ENCODE assay signal across 21 mouse cellular contexts in the genomic region with DNA sequence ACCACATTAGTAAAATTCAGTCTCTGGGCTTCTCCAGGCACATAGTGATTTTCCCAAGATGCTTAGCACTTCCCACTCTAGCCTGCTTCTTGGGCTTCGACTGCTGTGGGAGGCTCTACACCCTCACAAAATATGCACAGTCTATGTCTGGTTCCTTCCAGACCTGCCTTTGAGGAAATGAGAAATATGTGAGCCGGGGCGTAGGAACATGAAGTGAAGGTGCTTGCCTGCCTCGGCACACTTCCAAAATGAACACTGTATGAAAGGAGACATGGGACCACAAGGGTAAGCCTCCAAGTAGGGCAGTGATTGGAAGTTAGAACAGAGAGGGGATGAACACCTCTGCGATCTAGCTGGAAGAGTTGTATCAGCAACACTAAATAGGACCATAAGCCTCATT. TPM values are rescaled to one million over a fixed set of nuclear protein-coding genes. Genes with fewer than 3 reads are reported as not detected.
DNase-seq lines count a peak whose midpoint lies in the region; ATAC-seq lines count a peak whose summit lies in the region.
"Had no signal": no experiment of that assay in that cellular context is flagged by ENCODE, and none has a peak within 500 bp of the region (broad histone marks: within the 10 kb centered on the region; RNA-seq: fewer than 3 reads in every experiment).

No protein-coding gene starts in this region.

- DNase-seq in brain, adult 2 months (ENCODE audit: low read depth, low spot score), result peak; percentile 88
- peak; percentile 33 to 36 for DNase-seq in frontal cortex, postnatal 14 days (ENCODE audit: low spot score in 2 of 2)
- DNase-seq in layer of hippocampus, postnatal 25 days (ENCODE audit: extremely low spot score in 1 of 2, low spot score in 1 of 2), result peak; percentile 10 to 24
- peak; percentile 75 to 77 for DNase-seq in left cerebral cortex, postnatal 36 days (ENCODE audit: low spot score in 2 of 2)
- DNase-seq in spleen, postnatal 10 days (ENCODE audit: low spot score in 2 of 2), result no peak
- no peak for DNase-seq in kidney, adult 18-20 months
- DNase-seq in heart, postnatal 36 days, result no peak
- DNase-seq: B cell, adult 2 months; cerebellum, adult 9-11 months; embryo, embryonic 11 days; gastrocnemius, postnatal 36 days; heart, postnatal 4 days; kidney, adult 2 months; kidney, postnatal 36 days; lung, postnatal 10 days had no signal

- WGBS in hindbrain, embryonic 12.5 days, result 97% methylated on average over 5 of the region's 5 CpGs

- ATAC-seq in hindbrain, embryonic 12.5 days (ENCODE audit: low FRiP score), result no peak
- ATAC-seq: midbrain, embryonic 15.5 days had no signal

- no peaks in the 10 kb centered on the region for H3K27me3 ChIP-seq in hindbrain, embryonic 12.5 days
- H3K27me3 ChIP-seq: embryonic facial prominence, embryonic 15.5 days; heart, embryonic 12.5 days; midbrain, embryonic 15.5 days had no signal

- H3K4me2 ChIP-seq in hindbrain, embryonic 12.5 days (replicated peaks), result no peak overlapping the region
- H3K4me2 ChIP-seq: embryonic facial prominence, embryonic 15.5 days; heart, embryonic 12.5 days; midbrain, embryonic 15.5 days had no signal

- no peak overlapping the region for H3K4me3 ChIP-seq in hindbrain, embryonic 12.5 days
- H3K4me3 ChIP-seq: embryonic facial prominence, embryonic 15.5 days; forebrain, embryonic 10.5 days; heart, embryonic 12.5 days; megakaryocyte, embryonic 14.5 days; midbrain, embryonic 15.5 days had no signal

- no peak overlapping the region for H3K27ac ChIP-seq in hindbrain, embryonic 12.5 days
- H3K27ac ChIP-seq: embryonic facial prominence, embryonic 15.5 days; forebrain, embryonic 10.5 days; midbrain, embryonic 15.5 days had no signal

- no peaks in the 10 kb centered on the region for H3K36me3 ChIP-seq in hindbrain, embryonic 12.5 days
- H3K36me3 ChIP-seq: embryonic facial prominence, embryonic 15.5 days; forebrain, embryonic 10.5 days; heart, embryonic 12.5 days; midbrain, embryonic 15.5 days had no signal

- intact Hi-C loops in left cerebral cortex, postnatal 36 days (cut with DNase I), result no loop called here
- intact Hi-C loops in heart, postnatal 36 days (cut with DNase I), result no loop called here

- no peaks in the 10 kb centered on the region for H3K4me1 ChIP-seq in hindbrain, embryonic 12.5 days
- H3K4me1 ChIP-seq: embryonic facial prominence, embryonic 15.5 days; forebrain, embryonic 10.5 days; megakaryocyte, embryonic 14.5 days; midbrain, embryonic 15.5 days had no signal

- no peaks in the 10 kb centered on the region for H3K9me3 ChIP-seq in hindbrain, embryonic 12.5 days (replicated peaks)
- H3K9me3 ChIP-seq: embryonic facial prominence, embryonic 15.5 days; midbrain, embryonic 15.5 days had no signal

- no peak overlapping the region for H3K9ac ChIP-seq in hindbrain, embryonic 12.5 days
- H3K9ac ChIP-seq: embryonic facial prominence, embryonic 15.5 days; heart, embryonic 12.5 days; midbrain, embryonic 15.5 days had no signal

RNA-seq across cellular contexts. Expression of a gene that starts 54.5 kb away (rescaled TPM):
- 10 to 100 TPM; 81.1 to 86.7 TPM for total RNA-seq in layer of hippocampus, postnatal 25 days (2021)
- 10 to 100 TPM; 78.4 to 87.8 TPM for total RNA-seq in left cerebral cortex, postnatal 36 days (2021)
- 1.2 and 3.2 TPM in 2 replicates for polyA plus RNA-seq in hindbrain, embryonic 12.5 days (2016; fragmentation: Nextera tagmentation; extraction: Ambion mirVana)
- 100 to 1,000 TPM; 106 to 108 TPM for total RNA-seq in heart, postnatal 36 days (2021)

Comparison
In these comparisons a context has a peak if more than half of its experiments do, and no peak if none do; other contexts are left out.
1. DNase-seq: peak in brain, adult 2 months (single experiment), frontal cortex, postnatal 14 days (2 of 2), layer of hippocampus, postnatal 25 days (2 of 2) and left cerebral cortex, postnatal 36 days (2 of 2); none in spleen, postnatal 10 days (0 of 2), kidney, adult 18-20 months (single experiment) and heart, postnatal 36 days (0 of 2).